Mouse (Mus musculus): ENCODE data around the gene Bard1. TPM values are rescaled to one million over a fixed set of nuclear protein-coding genes. Genes with fewer than 3 reads are reported as not detected.

Bard1 gene
- polyA plus RNA-seq, 1 experiment from 2014 or later, result 3.7 TPM

DNA sequence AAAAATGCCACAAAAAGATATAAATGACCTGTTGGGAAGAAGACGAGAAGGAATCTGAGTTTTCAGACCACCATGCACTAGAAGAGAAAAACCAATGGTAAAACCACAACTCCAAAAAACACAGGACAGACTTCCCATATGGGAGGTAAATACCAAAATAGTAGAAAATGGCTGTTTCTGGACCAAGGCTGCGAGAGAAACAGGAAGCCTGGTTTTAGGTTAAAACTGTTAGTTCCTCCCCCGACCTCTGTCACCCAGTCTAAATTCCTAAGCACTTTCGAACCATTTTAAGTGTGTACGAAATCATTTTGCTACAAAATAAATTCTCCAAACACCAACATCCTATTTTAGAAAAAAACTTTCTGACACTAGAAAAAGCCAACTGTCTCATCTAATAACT, 80.2 kb downstream of the Bard1 start:
- Histone ChIP-seq H3K9ac (ENCODE audit: low read depth, low read length) (no peak overlapping the region), H3K36me3 (ENCODE audit: control insufficient read depth, insufficient read depth, low read length) (no peaks in the 10 kb centered on the region), H3K9me3 (ENCODE audit: control insufficient read depth, low read length) (no peaks in the 10 kb centered on the region), H3K27me3 (ENCODE audit: control insufficient read depth, insufficient read depth, low read length) (no peaks in the 10 kb centered on the region), H3K27ac (ENCODE audit: low read depth, low read length) (no peak overlapping the region), H3K4me1 (ENCODE audit: control insufficient read depth, insufficient read depth, low read length) (no peaks in the 10 kb centered on the region), H3K4me3 (ENCODE audit: low read length) (no peak overlapping the region), H3K4me2 (replicated peaks; ENCODE audit: low read depth, low read length) (no peak overlapping the region)
- 85% methylated on average over 5 of the region's 5 CpGs for WGBS
- no peak for ATAC-seq (ENCODE audit: low FRiP score, low TSS enrichment)

DNA sequence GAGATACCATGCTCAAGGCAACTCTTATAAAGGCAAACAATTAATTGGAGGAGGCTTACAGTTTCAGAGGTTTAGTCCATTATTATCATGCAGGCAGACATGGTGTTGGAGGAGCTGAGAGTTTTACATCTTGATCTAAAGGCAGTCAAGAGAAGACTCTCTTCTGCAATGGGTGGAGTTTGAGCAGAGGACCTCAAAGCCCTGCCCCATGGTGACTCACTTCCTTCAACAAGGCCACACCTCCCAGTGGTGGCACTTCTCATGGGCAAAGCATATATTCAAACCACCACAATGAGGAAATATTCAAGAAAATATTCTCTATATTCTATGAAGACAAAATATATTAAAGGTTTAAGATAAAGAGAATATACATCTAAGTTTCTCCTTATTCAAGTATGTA, 88.6 kb downstream of the Bard1 start:
- no peaks in the 10 kb centered on the region for H3K9me3 ChIP-seq (ENCODE audit: control insufficient read depth, low read length)
- H3K4me2 ChIP-seq (replicated peaks; ENCODE audit: low read depth, low read length), result no peak overlapping the region
- H3K4me3 ChIP-seq (ENCODE audit: low read length), result no peak overlapping the region
- no peak overlapping the region for H3K27ac ChIP-seq (ENCODE audit: low read depth, low read length)
- H3K36me3 ChIP-seq (ENCODE audit: control insufficient read depth, insufficient read depth, low read length), result no peaks in the 10 kb centered on the region
- H3K4me1 ChIP-seq (ENCODE audit: control insufficient read depth, insufficient read depth, low read length), result no peaks in the 10 kb centered on the region
- H3K27me3 ChIP-seq (ENCODE audit: control insufficient read depth, insufficient read depth, low read length), result no peaks in the 10 kb centered on the region
- H3K9ac ChIP-seq (ENCODE audit: low read depth, low read length), result no peak overlapping the region
- no peak for ATAC-seq (ENCODE audit: low FRiP score, low TSS enrichment)

DNA sequence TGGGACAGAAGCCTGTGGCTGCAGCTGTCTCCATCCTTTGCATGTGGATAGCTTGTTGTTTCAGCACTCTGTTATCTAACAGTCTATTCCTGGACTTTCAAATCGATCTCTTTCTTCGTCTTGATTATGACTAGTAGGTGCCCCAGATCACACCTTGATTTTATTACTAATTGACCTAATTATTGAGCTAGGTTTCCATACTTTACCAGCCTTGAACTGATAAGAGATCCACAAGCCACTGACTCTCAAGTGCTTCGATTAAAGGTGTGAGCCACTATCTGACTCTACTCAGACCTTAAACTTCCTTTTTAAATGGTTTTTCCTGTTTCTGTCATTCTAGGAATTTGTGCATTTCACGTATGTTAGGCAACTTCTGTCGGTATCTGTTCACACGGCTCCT, 96.9 kb downstream of the Bard1 start:
- no peaks in the 10 kb centered on the region for H3K36me3 ChIP-seq (ENCODE audit: control insufficient read depth, insufficient read depth, low read length)
- no peak overlapping the region for H3K27ac ChIP-seq (ENCODE audit: low read depth, low read length)
- WGBS, result 86% methylated on average over 6 of the region's 6 CpGs
- no peak for ATAC-seq (ENCODE audit: low FRiP score, low TSS enrichment)
- no peaks in the 10 kb centered on the region for H3K9me3 ChIP-seq (ENCODE audit: control insufficient read depth, low read length)
- H3K27me3 ChIP-seq (ENCODE audit: control insufficient read depth, insufficient read depth, low read length), result no peaks in the 10 kb centered on the region
- H3K4me1 ChIP-seq (ENCODE audit: control insufficient read depth, insufficient read depth, low read length), result no peaks in the 10 kb centered on the region
- H3K9ac ChIP-seq (ENCODE audit: low read depth, low read length), result no peak overlapping the region
- no peak overlapping the region for H3K4me2 ChIP-seq (replicated peaks; ENCODE audit: low read depth, low read length)
- no peak overlapping the region for H3K4me3 ChIP-seq (ENCODE audit: low read length)

DNA sequence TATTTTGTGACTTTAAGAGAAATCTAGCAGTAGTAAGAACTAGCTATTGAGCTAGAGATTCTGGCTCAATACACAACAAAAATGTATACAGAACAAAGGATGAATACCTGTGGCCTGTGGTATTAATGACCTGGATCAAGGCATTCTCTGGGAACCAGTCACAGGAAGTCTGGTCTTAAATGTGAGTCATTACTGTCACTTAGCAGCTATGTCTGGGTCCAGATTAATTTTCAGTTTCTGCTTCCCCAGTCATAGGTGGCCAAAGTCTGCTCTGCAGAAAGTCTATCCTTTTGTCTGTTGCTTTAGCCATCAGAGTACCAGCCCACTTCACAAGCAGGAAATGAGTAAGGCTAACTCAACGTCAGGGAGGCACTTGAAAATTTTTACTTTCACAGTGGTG, 98.8 kb downstream of the Bard1 start:
- H3K4me2 ChIP-seq (replicated peaks; ENCODE audit: low read depth, low read length), result no peak overlapping the region
- no peaks in the 10 kb centered on the region for H3K4me1 ChIP-seq (ENCODE audit: control insufficient read depth, insufficient read depth, low read length)
- H3K27me3 ChIP-seq (ENCODE audit: control insufficient read depth, insufficient read depth, low read length), result no peaks in the 10 kb centered on the region
- ATAC-seq (ENCODE audit: low FRiP score, low TSS enrichment), result no peak
- H3K9me3 ChIP-seq (ENCODE audit: control insufficient read depth, low read length), result no peaks in the 10 kb centered on the region
- H3K9ac ChIP-seq (ENCODE audit: low read depth, low read length), result no peak overlapping the region
- no peak overlapping the region for H3K27ac ChIP-seq (ENCODE audit: low read depth, low read length)
- no peak overlapping the region for H3K4me3 ChIP-seq (ENCODE audit: low read length)
- WGBS, result 49% methylated on average over 1 of the region's 1 CpGs
- no peaks in the 10 kb centered on the region for H3K36me3 ChIP-seq (ENCODE audit: control insufficient read depth, insufficient read depth, low read length)

DNA sequence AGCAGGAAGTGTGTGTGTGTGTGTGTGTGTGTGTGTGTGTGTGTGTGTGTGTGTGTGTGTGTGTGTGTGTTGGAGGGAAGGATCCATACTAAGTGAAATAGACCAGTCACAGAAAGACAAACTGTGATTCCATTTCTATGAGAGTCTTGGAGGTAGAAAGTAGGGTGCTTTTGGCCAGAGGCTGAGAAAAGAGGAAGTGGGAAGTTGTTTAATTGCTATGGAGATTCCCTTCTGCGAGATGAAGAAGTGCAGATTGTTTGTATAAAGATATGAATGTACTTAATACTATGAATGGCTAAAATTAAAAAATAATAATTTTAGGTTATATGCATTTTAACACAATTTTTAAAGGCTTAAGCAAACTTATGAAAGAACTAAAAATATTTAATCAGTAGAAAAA, 99.2 kb downstream of the Bard1 start:
- H3K4me2 ChIP-seq (replicated peaks; ENCODE audit: low read depth, low read length), result no peak overlapping the region
- no peaks in the 10 kb centered on the region for H3K27me3 ChIP-seq (ENCODE audit: control insufficient read depth, insufficient read depth, low read length)
- H3K9me3 ChIP-seq (ENCODE audit: control insufficient read depth, low read length), result no peaks in the 10 kb centered on the region
- H3K4me3 ChIP-seq (ENCODE audit: low read length), result no peak overlapping the region
- no peaks in the 10 kb centered on the region for H3K4me1 ChIP-seq (ENCODE audit: control insufficient read depth, insufficient read depth, low read length)
- no peak overlapping the region for H3K9ac ChIP-seq (ENCODE audit: low read depth, low read length)
- no peak for ATAC-seq (ENCODE audit: low FRiP score, low TSS enrichment)
- H3K27ac ChIP-seq (ENCODE audit: low read depth, low read length), result no peak overlapping the region
- H3K36me3 ChIP-seq (ENCODE audit: control insufficient read depth, insufficient read depth, low read length), result no peaks in the 10 kb centered on the region
- WGBS, result 63% methylated on average over 1 of the region's 1 CpGs

DNA sequence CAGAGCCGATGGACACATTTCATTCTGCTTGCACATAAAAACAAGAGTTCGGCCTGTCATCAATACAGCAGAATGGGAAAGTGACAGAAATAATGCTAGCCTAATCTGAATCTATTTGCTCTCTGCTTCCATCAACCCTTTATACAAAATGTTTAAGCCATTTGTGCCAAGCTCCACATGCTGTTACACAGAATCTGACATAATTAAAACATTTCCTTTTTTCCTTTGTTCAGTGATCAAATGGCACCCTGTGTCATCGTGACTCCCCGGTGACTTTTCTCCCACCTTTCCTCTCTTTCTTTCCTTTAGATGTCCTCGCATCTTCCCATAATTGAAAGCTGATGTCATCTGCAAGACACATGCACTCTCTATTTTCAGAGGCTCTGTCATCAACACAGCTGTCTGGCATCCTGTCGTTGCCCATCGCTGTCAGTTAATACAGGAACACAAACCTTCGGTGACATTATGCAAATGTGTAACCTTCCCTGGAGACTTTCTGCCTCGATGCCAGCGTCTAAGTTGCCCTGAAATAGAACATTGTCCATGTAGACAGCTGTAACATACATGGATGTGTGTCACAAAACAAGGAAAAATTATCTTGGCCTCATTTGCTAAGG, 105.5 kb downstream of the Bard1 start:
- Histone ChIP-seq H3K9ac (ENCODE audit: low read depth, low read length) (no peak overlapping the region), H3K4me2 (replicated peaks; ENCODE audit: low read depth, low read length) (no peak overlapping the region), H3K9me3 (ENCODE audit: control insufficient read depth, low read length) (no peaks in the 10 kb centered on the region), H3K4me1 (ENCODE audit: control insufficient read depth, insufficient read depth, low read length) (no peaks in the 10 kb centered on the region), H3K36me3 (ENCODE audit: control insufficient read depth, insufficient read depth, low read length) (no peaks in the 10 kb centered on the region), H3K27ac (ENCODE audit: low read depth, low read length) (no peak overlapping the region), H3K4me3 (ENCODE audit: low read length) (no peak overlapping the region), H3K27me3 (ENCODE audit: control insufficient read depth, insufficient read depth, low read length) (no peaks in the 10 kb centered on the region)
- WGBS, result 78% methylated on average over 10 of the region's 10 CpGs
- no peak for ATAC-seq (ENCODE audit: low FRiP score, low TSS enrichment)

DNA sequence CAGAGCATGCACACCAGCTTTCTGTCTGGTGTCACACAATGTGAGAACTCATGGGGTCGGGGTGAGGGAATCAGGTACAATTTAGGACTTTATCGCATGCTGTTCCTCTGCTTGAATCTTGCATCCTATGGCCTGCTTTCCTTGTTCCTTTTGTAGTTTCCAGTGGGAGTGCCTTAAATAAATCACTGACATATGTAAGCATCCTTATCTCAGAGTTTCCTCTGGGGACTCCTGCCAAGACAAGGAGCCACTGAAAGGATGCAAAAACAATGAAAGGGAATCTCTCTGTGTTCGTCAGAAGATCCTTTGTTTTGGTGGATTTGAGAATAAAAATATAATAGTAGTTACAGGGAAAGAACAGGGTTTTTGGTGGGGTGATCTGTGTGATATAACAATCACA, 106.2 kb downstream of the Bard1 start:
- no peak for ATAC-seq (ENCODE audit: low FRiP score, low TSS enrichment)
- H3K9ac ChIP-seq (ENCODE audit: low read depth, low read length), result no peak overlapping the region
- H3K9me3 ChIP-seq (ENCODE audit: control insufficient read depth, low read length), result no peaks in the 10 kb centered on the region
- H3K4me1 ChIP-seq (ENCODE audit: control insufficient read depth, insufficient read depth, low read length), result no peaks in the 10 kb centered on the region
- no peak overlapping the region for H3K4me3 ChIP-seq (ENCODE audit: low read length)
- H3K27me3 ChIP-seq (ENCODE audit: control insufficient read depth, insufficient read depth, low read length), result no peaks in the 10 kb centered on the region
- H3K36me3 ChIP-seq (ENCODE audit: control insufficient read depth, insufficient read depth, low read length), result no peaks in the 10 kb centered on the region
- no peak overlapping the region for H3K4me2 ChIP-seq (replicated peaks; ENCODE audit: low read depth, low read length)
- H3K27ac ChIP-seq (ENCODE audit: low read depth, low read length), result no peak overlapping the region
- WGBS, result 75% methylated on average over 3 of the region's 3 CpGs
